Comparison of ENCODE assay signal across 17 mouse cellular contexts in the genomic region with DNA sequence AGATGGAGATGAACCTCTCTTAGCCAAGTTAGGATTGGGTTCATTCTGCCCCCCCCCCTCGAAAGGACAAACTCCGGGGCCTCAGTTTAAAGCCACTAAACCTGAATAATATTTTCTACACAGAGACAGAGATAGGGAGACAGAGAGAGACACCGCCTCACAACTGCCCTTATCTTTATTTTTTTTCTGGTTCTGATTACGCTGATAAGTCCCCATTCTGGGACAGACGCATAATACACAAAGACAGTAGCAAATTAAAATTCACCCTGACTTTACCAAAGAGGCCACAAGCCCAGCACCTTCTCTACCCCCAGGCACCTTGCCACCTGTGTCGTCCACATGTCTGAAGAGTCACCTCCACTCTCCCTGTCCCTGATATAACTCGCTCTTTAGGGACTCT. TPM values are rescaled to one million over a fixed set of nuclear protein-coding genes. Genes with fewer than 3 reads are reported as not detected.
A peak's percentile ranks its signal among the peaks of the same experiment; 100 is the strongest.
DNase-seq lines count a peak whose midpoint lies in the region; TF ChIP-seq lines count a peak whose summit lies in the region.
"Had no signal": no experiment of that assay in that cellular context is flagged by ENCODE, and none has a peak within 500 bp of the region (broad histone marks: within the 10 kb centered on the region; RNA-seq: fewer than 3 reads in every experiment).

No protein-coding gene starts in this region.

- H3K9me3 ChIP-seq in MEL (replicated peaks; ENCODE audit: insufficient read depth, low read length), result no peaks in the 10 kb centered on the region

- H3K27me3 ChIP-seq in MEL (ENCODE audit: control insufficient read depth in 1 of 2, insufficient read depth in 2 of 2, low read length in 2 of 2), result no peaks in the 10 kb centered on the region
- H3K27me3 ChIP-seq: Patski had no signal

- no peak for TF ChIP-seq RAD21 in MEL (IDR thresholded peaks at IDR 0.05; ENCODE audit: low read depth, low read length)

- H3K4me1 ChIP-seq in MEL (ENCODE audit: control insufficient read depth in 1 of 2, insufficient read depth in 2 of 2, low read length in 2 of 2), result peaks cover 33 to 52% of the 10 kb centered on the region in 2 experiments

- no peaks in the 10 kb centered on the region for H3K79me2 ChIP-seq in MEL (ENCODE audit: control insufficient read depth, insufficient read depth, low read length, poor library complexity)

- no peak overlapping the region for H3K4me3 ChIP-seq in MEL (ENCODE audit: control insufficient read depth in 1 of 2, insufficient read depth in 1 of 2, low read depth in 2 of 2, low read length in 2 of 2)

- TF ChIP-seq EP300 in MEL (IDR thresholded peaks at IDR 0.05; ENCODE audit: low read depth in 1 of 2, low read length in 2 of 2), result peak; percentile 16 to 43; a peak in 2 of 4 replicates

- H3K27ac ChIP-seq in MEL (ENCODE audit: control insufficient read depth, low read depth, low read length), result no peak overlapping the region

- TF ChIP-seq POLR2A in MEL (IDR thresholded peaks at IDR 0.05; ENCODE audit: control insufficient read depth in 1 of 2, insufficient read depth in 1 of 2, low read depth in 1 of 2, low read length in 2 of 2, poor library complexity in 1 of 2), result no peak

- peaks cover 0 to 40% of the 10 kb centered on the region in 2 experiments; a peak in 2 of 4 replicates for H3K36me3 ChIP-seq in MEL (ENCODE audit: control insufficient read depth in 1 of 2, insufficient read depth in 2 of 2, low read length in 2 of 2)
- H3K36me3 ChIP-seq: G1E had no signal

- DNase-seq in MEL (ENCODE audit: low read depth, low spot score), result no peak
- DNase-seq in testis, postnatal 10 days (ENCODE audit: low spot score), result no peak
- DNase-seq: adrenal gland, adult 2 months; adrenal gland, adult 8-10 months; adrenal gland, postnatal 10 days; adrenal gland, postnatal 14 days; adrenal gland, postnatal 25 days; adrenal gland, postnatal 36 days; B cell, adult 2 months; cerebellum, adult 11 months; cerebellum, adult 11-12 months; cerebellum, adult 18-20 months; cerebellum, adult 2 months; cerebellum, adult 8-10 months had no signal

- TF ChIP-seq CTCF in MEL (IDR thresholded peaks at IDR 0.05 in 2 of 3, conservative IDR thresholded peaks at IDR 0.05 in 1 of 3; ENCODE audit: control insufficient read depth in 1 of 3, insufficient read depth in 1 of 3, low read depth in 2 of 3, low read length in 3 of 3, poor library complexity in 1 of 3, severe bottlenecking in 1 of 3), result no peak

- H3K9ac ChIP-seq in MEL (ENCODE audit: control insufficient read depth, low read depth, low read length, poor library complexity, severe bottlenecking), result no peak overlapping the region

TF ChIP-seq in MEL, 35 proteins besides CTCF, POLR2A, EP300 and RAD21:
- no peak for TF ChIP-seq SMC3 (IDR thresholded peaks at IDR 0.05; ENCODE audit: low read depth, low read length)
- TF ChIP-seq TCF12 (IDR thresholded peaks at IDR 0.05; ENCODE audit: low read depth, low read length), result peak; percentile 20; the same call in 1 of the 2 replicates
- TF ChIP-seq GATA1 (IDR thresholded peaks at IDR 0.05; ENCODE audit: low read depth, low read length), result peak; percentile 82
- TF ChIP-seq SIN3A (IDR thresholded peaks at IDR 0.05; ENCODE audit: low read length), result 0 out of 2 replicates have a peak, but pooled peaks have one; percentile 25
- TF ChIP-seq HCFC1 (IDR thresholded peaks at IDR 0.05; ENCODE audit: low read depth, low read length), result 0 out of 2 replicates have a peak, but pooled peaks have one; percentile 20
- peak; percentile 86 for TF ChIP-seq ZNF384 (IDR thresholded peaks at IDR 0.05; ENCODE audit: low read depth, low read length)
- TF ChIP-seq GABPA (IDR thresholded peaks at IDR 0.05; ENCODE audit: low read depth, low read length), result no peak

RNA-seq across cellular contexts. Expression of a gene that starts 4.4 kb away (rescaled TPM):
- 5.8 and 6.0 TPM in 2 replicates for total RNA-seq in MEL (2012; rRNA removed)
- 1 to 10 TPM in 1 of 2 experiments, not detected in 1; 5.5 TPM for polyA plus RNA-seq in MEL (2012; ENCODE audit: insufficient read depth in 1 of 2, insufficient read length in 2 of 2, low read depth in 1 of 2, low replicate concordance in 2 of 2, missing spikeins in 1 of 2)

RNA-seq across cellular contexts. Expression of a gene that starts 18.9 kb away (rescaled TPM):
- 193 and 213 TPM in 2 replicates for total RNA-seq in MEL (2012; rRNA removed)
- polyA plus RNA-seq in MEL (2012; ENCODE audit: insufficient read depth in 1 of 2, insufficient read length in 2 of 2, low read depth in 1 of 2, low replicate concordance in 2 of 2, missing spikeins in 1 of 2), result 100 to 1,000 TPM; 194 to 252 TPM

RNA-seq across cellular contexts. Expression of a gene that starts 26.4 kb away (rescaled TPM):
- not detected in 2 replicates for total RNA-seq in MEL (2012; rRNA removed)
- under 1 TPM in 1 of 2 experiments, not detected in 1; 0.13 TPM for polyA plus RNA-seq in MEL (2012; ENCODE audit: insufficient read depth in 1 of 2, insufficient read length in 2 of 2, low read depth in 1 of 2, low replicate concordance in 2 of 2, missing spikeins in 1 of 2)
- polyA plus RNA-seq: CD4-positive, CD25-positive, alpha-beta regulatory T cell, adult 4 months; G1E had no signal

RNA-seq across cellular contexts. Expression of a gene that starts 46.4 kb away (rescaled TPM):
- 109 and 160 TPM in 2 replicates for total RNA-seq in MEL (2012; rRNA removed)
- 100 to 1,000 TPM in 1 of 2 experiments, not detected in 1; 118 TPM for polyA plus RNA-seq in MEL (2012; ENCODE audit: insufficient read depth in 1 of 2, insufficient read length in 2 of 2, low read depth in 1 of 2, low replicate concordance in 2 of 2, missing spikeins in 1 of 2)

RNA-seq across cellular contexts. Expression of a gene that starts 51.0 kb away (rescaled TPM):
- 1.4 TPM in 2 replicates for total RNA-seq in MEL (2012; rRNA removed)
- 1 to 10 TPM in 1 of 2 experiments, not detected in 1; 8.5 TPM for polyA plus RNA-seq in MEL (2012; ENCODE audit: insufficient read depth in 1 of 2, insufficient read length in 2 of 2, low read depth in 1 of 2, low replicate concordance in 2 of 2, missing spikeins in 1 of 2)
- polyA plus RNA-seq: CD4-positive, CD25-positive, alpha-beta regulatory T cell, adult 4 months had no signal
